8 mouse cellular contexts compared by ENCODE assay signal in genomic region chr5:114370371-114370776, GRCm38 (mm10). TPM values are rescaled to one million over a fixed set of nuclear protein-coding genes. Genes with fewer than 3 reads are reported as not detected.
DNase-seq lines count a peak whose midpoint lies in the region; ATAC-seq and TF ChIP-seq lines count a peak whose summit lies in the region.

No protein-coding gene starts in this region.

- no peak for TF ChIP-seq CTCF in thymus, adult 2 months (IDR thresholded peaks at IDR 0.05; ENCODE audit: borderline replicate concordance, control insufficient read depth, extremely low read depth, insufficient read depth, low read length, poor library complexity)

- H3K9me3 ChIP-seq in forebrain, embryonic 12.5 days, result no peaks in the 10 kb centered on the region
- H3K9me3 ChIP-seq in forebrain, embryonic 14.5 days (replicated peaks; ENCODE audit: control insufficient read depth, low read length), result no peaks in the 10 kb centered on the region
- H3K9me3 ChIP-seq in embryonic facial prominence, embryonic 15.5 days (replicated peaks), result no peaks in the 10 kb centered on the region
- no peaks in the 10 kb centered on the region for H3K9me3 ChIP-seq in hindbrain, embryonic 12.5 days (replicated peaks)
- no peaks in the 10 kb centered on the region for H3K9me3 ChIP-seq in limb, embryonic 13.5 days
- H3K9me3 ChIP-seq in midbrain, embryonic 16.5 days (replicated peaks; ENCODE audit: control insufficient read depth, low read length, poor library complexity, severe bottlenecking), result no peaks in the 10 kb centered on the region

- no peaks in the 10 kb centered on the region for H3K27me3 ChIP-seq in forebrain, embryonic 12.5 days
- H3K27me3 ChIP-seq in forebrain, embryonic 14.5 days (replicated peaks; ENCODE audit: control insufficient read depth, insufficient read depth, low read length), result no peaks in the 10 kb centered on the region
- no peaks in the 10 kb centered on the region for H3K27me3 ChIP-seq in embryonic facial prominence, embryonic 15.5 days
- no peaks in the 10 kb centered on the region for H3K27me3 ChIP-seq in hindbrain, embryonic 12.5 days
- no peaks in the 10 kb centered on the region for H3K27me3 ChIP-seq in limb, embryonic 13.5 days
- no peaks in the 10 kb centered on the region for H3K27me3 ChIP-seq in midbrain, embryonic 16.5 days (ENCODE audit: control insufficient read depth, insufficient read depth, low read depth, low read length)
- no peaks in the 10 kb centered on the region for H3K27me3 ChIP-seq in thymus, adult 2 months (ENCODE audit: control insufficient read depth, insufficient read depth, low read length)

- peaks cover 100% of the 10 kb centered on the region for H3K36me3 ChIP-seq in forebrain, embryonic 12.5 days (replicated peaks)
- peaks cover 97% of the 10 kb centered on the region for H3K36me3 ChIP-seq in forebrain, embryonic 14.5 days (ENCODE audit: control insufficient read depth, insufficient read depth, low read length)
- peaks cover 72% of the 10 kb centered on the region for H3K36me3 ChIP-seq in embryonic facial prominence, embryonic 15.5 days
- peaks cover 98% of the 10 kb centered on the region for H3K36me3 ChIP-seq in hindbrain, embryonic 12.5 days
- H3K36me3 ChIP-seq in limb, embryonic 13.5 days, result peaks cover 84% of the 10 kb centered on the region
- peaks cover 42% of the 10 kb centered on the region for H3K36me3 ChIP-seq in midbrain, embryonic 16.5 days (ENCODE audit: control insufficient read depth, insufficient read depth, low read length)
- H3K36me3 ChIP-seq in thymus, adult 2 months (ENCODE audit: control insufficient read depth, insufficient read depth, low read length), result peaks cover 32% of the 10 kb centered on the region

- DNase-seq in forebrain, embryonic 14.5 days (ENCODE audit: low spot score), result no peak
- no peak for DNase-seq in thymus, adult 2 months

- WGBS in forebrain, embryonic 12.5 days, result 82% methylated on average over 9 of the region's 9 CpGs
- WGBS in forebrain, embryonic 14.5 days, result 83% methylated on average over 9 of the region's 9 CpGs
- 23% methylated on average over 9 of the region's 9 CpGs for WGBS in embryonic facial prominence, embryonic 15.5 days
- 60% methylated on average over 9 of the region's 9 CpGs for WGBS in hindbrain, embryonic 12.5 days
- WGBS in limb, embryonic 13.5 days, result 12% methylated on average over 9 of the region's 9 CpGs
- WGBS in midbrain, embryonic 16.5 days, result 70% methylated on average over 9 of the region's 9 CpGs
- WGBS in thymus, adult 2 months, result 60% methylated on average over 9 of the region's 9 CpGs

- no peak overlapping the region for H3K4me3 ChIP-seq in forebrain, embryonic 12.5 days (replicated peaks)
- no peak overlapping the region for H3K4me3 ChIP-seq in forebrain, embryonic 14.5 days (ENCODE audit: low read depth, low read length)
- H3K4me3 ChIP-seq in embryonic facial prominence, embryonic 15.5 days (replicated peaks), result no peak overlapping the region
- no peak overlapping the region for H3K4me3 ChIP-seq in hindbrain, embryonic 12.5 days
- no peak overlapping the region for H3K4me3 ChIP-seq in limb, embryonic 13.5 days
- no peak overlapping the region for H3K4me3 ChIP-seq in midbrain, embryonic 16.5 days (ENCODE audit: low read depth, low read length)
- H3K4me3 ChIP-seq in thymus, adult 2 months (ENCODE audit: control insufficient read depth, insufficient read depth, low read length), result no peak overlapping the region

- no peak overlapping the region for H3K4me2 ChIP-seq in forebrain, embryonic 12.5 days
- H3K4me2 ChIP-seq in forebrain, embryonic 14.5 days (ENCODE audit: low read length), result no peak overlapping the region
- H3K4me2 ChIP-seq in embryonic facial prominence, embryonic 15.5 days (replicated peaks), result peak overlapping the region; percentile 26; the same call in 1 of the 2 replicates
- H3K4me2 ChIP-seq in hindbrain, embryonic 12.5 days (replicated peaks), result no peak overlapping the region
- peak overlapping the region; percentile 46 for H3K4me2 ChIP-seq in limb, embryonic 13.5 days (replicated peaks)
- H3K4me2 ChIP-seq in midbrain, embryonic 16.5 days (ENCODE audit: low read length), result no peak overlapping the region

- H3K9ac ChIP-seq in forebrain, embryonic 12.5 days, result no peak overlapping the region
- no peak overlapping the region for H3K9ac ChIP-seq in forebrain, embryonic 14.5 days (ENCODE audit: low read length)
- H3K9ac ChIP-seq in embryonic facial prominence, embryonic 15.5 days, result no peak overlapping the region
- H3K9ac ChIP-seq in hindbrain, embryonic 12.5 days, result no peak overlapping the region
- peak overlapping the region; percentile 51 for H3K9ac ChIP-seq in limb, embryonic 13.5 days
- H3K9ac ChIP-seq in midbrain, embryonic 16.5 days (ENCODE audit: low read depth, low read length), result no peak overlapping the region

- H3K27ac ChIP-seq in forebrain, embryonic 12.5 days, result peak overlapping the region; percentile 50; the same call in 1 of the 2 replicates
- H3K27ac ChIP-seq in forebrain, embryonic 14.5 days (ENCODE audit: low read depth, low read length), result no peak overlapping the region
- H3K27ac ChIP-seq in embryonic facial prominence, embryonic 15.5 days (replicated peaks), result peak overlapping the region; percentile 91
- peak overlapping the region; percentile 56 for H3K27ac ChIP-seq in hindbrain, embryonic 12.5 days
- peak overlapping the region; percentile 95 for H3K27ac ChIP-seq in limb, embryonic 13.5 days
- H3K27ac ChIP-seq in midbrain, embryonic 16.5 days (ENCODE audit: low read length), result peak overlapping the region; percentile 67; the same call in 1 of the 2 replicates
- H3K27ac ChIP-seq in thymus, adult 2 months (ENCODE audit: control insufficient read depth, insufficient read depth, low read length), result no peak overlapping the region

- peaks cover 19% of the 10 kb centered on the region for H3K4me1 ChIP-seq in forebrain, embryonic 12.5 days
- no peaks in the 10 kb centered on the region for H3K4me1 ChIP-seq in forebrain, embryonic 14.5 days (ENCODE audit: control insufficient read depth, insufficient read depth, low read length)
- H3K4me1 ChIP-seq in embryonic facial prominence, embryonic 15.5 days, result peaks cover 75% of the 10 kb centered on the region
- peaks cover 32% of the 10 kb centered on the region for H3K4me1 ChIP-seq in hindbrain, embryonic 12.5 days
- H3K4me1 ChIP-seq in limb, embryonic 13.5 days, result peaks cover 58% of the 10 kb centered on the region
- H3K4me1 ChIP-seq in midbrain, embryonic 16.5 days (ENCODE audit: control insufficient read depth, insufficient read depth, low read length), result peaks cover 4% of the 10 kb centered on the region; the same call in 1 of the 2 replicates
- H3K4me1 ChIP-seq in thymus, adult 2 months (replicated peaks; ENCODE audit: control insufficient read depth, insufficient read depth, low read length), result peaks cover 24% of the 10 kb centered on the region

- no peak for TF ChIP-seq POLR2A in thymus, adult 2 months (IDR thresholded peaks at IDR 0.05; ENCODE audit: control insufficient read depth, extremely low read depth, insufficient read depth, low read length, poor library complexity)

- no peak for ATAC-seq in forebrain, embryonic 12.5 days (ENCODE audit: low FRiP score)
- ATAC-seq in forebrain, embryonic 14.5 days, result no peak
- peak; percentile 79 for ATAC-seq in embryonic facial prominence, embryonic 15.5 days (ENCODE audit: insufficient number of reproducible peaks, low FRiP score, low TSS enrichment, low read depth)
- ATAC-seq in hindbrain, embryonic 12.5 days (ENCODE audit: low FRiP score), result no peak
- peak; percentile 74 for ATAC-seq in limb, embryonic 13.5 days (ENCODE audit: low FRiP score, low read depth)
- ATAC-seq in midbrain, embryonic 16.5 days, result no peak
- ATAC-seq in inflammation-experienced regulatory T-cells, adult 6 months, result no peak

RNA-seq across cellular contexts. Expression of gene Kctd10, which starts 9.9 kb away (rescaled TPM):
- polyA plus RNA-seq in forebrain, embryonic 12.5 days (2016; fragmentation: Nextera tagmentation; extraction: Ambion mirVana), result 93.1 and 94.6 TPM in 2 replicates
- 87.6 and 88.4 TPM in 2 replicates for polyA plus RNA-seq in forebrain, embryonic 14.5 days (2014; fragmentation: Nextera tagmentation; extraction: Ambion mirVana)
- polyA plus RNA-seq in embryonic facial prominence, embryonic 15.5 days (2015; fragmentation: Nextera tagmentation; extraction: Ambion mirVana), result 122 and 129 TPM in 2 replicates
- 110 and 115 TPM in 2 replicates for polyA plus RNA-seq in hindbrain, embryonic 12.5 days (2016; fragmentation: Nextera tagmentation; extraction: Ambion mirVana)
- 87.3 and 90.6 TPM in 2 replicates for polyA plus RNA-seq in limb, embryonic 13.5 days (2015; fragmentation: Nextera tagmentation; extraction: Ambion mirVana)
- polyA plus RNA-seq in midbrain, embryonic 16.5 days (2015; fragmentation: Nextera tagmentation; extraction: Ambion mirVana), result 70.3 and 82.3 TPM in 2 replicates
- 76.3 and 87.7 TPM in 2 replicates for polyA plus RNA-seq in thymus, adult 2 months (2012; rRNA removed)
- polyA plus RNA-seq in inflammation-experienced regulatory T-cells, adult 6 months (2017; shearing (Covaris generic)), result 10 to 100 TPM; 57.7 to 73.7 (median 61.6) TPM

RNA-seq across cellular contexts. Expression of gene Ube3b, which starts 10.0 kb away (rescaled TPM):
- 53.7 and 60.1 TPM in 2 replicates for polyA plus RNA-seq in forebrain, embryonic 12.5 days (2016; fragmentation: Nextera tagmentation; extraction: Ambion mirVana)
- polyA plus RNA-seq in forebrain, embryonic 14.5 days (2014; fragmentation: Nextera tagmentation; extraction: Ambion mirVana), result 35.9 and 43.1 TPM in 2 replicates
- polyA plus RNA-seq in embryonic facial prominence, embryonic 15.5 days (2015; fragmentation: Nextera tagmentation; extraction: Ambion mirVana), result 41.2 and 43.6 TPM in 2 replicates
- 57.9 and 58.2 TPM in 2 replicates for polyA plus RNA-seq in hindbrain, embryonic 12.5 days (2016; fragmentation: Nextera tagmentation; extraction: Ambion mirVana)
- 42.1 and 46.0 TPM in 2 replicates for polyA plus RNA-seq in limb, embryonic 13.5 days (2015; fragmentation: Nextera tagmentation; extraction: Ambion mirVana)
- polyA plus RNA-seq in midbrain, embryonic 16.5 days (2015; fragmentation: Nextera tagmentation; extraction: Ambion mirVana), result 35.6 and 39.0 TPM in 2 replicates
- polyA plus RNA-seq in thymus, adult 2 months (2012; rRNA removed), result 123 and 133 TPM in 2 replicates
- polyA plus RNA-seq in inflammation-experienced regulatory T-cells, adult 6 months (2017; shearing (Covaris generic)), result 10 to 100 TPM; 23.0 to 29.2 (median 28.0) TPM

Comparison
In these comparisons a context has a peak if more than half of its experiments do, and no peak if none do; other contexts are left out.
1. H3K27ac ChIP-seq: peak in forebrain, embryonic 12.5 days (single experiment), embryonic facial prominence, embryonic 15.5 days (single experiment), hindbrain, embryonic 12.5 days (single experiment), limb, embryonic 13.5 days (single experiment) and midbrain, embryonic 16.5 days (single experiment); none in forebrain, embryonic 14.5 days (single experiment) and thymus, adult 2 months (single experiment).
2. ATAC-seq: peak in embryonic facial prominence, embryonic 15.5 days (single experiment) and limb, embryonic 13.5 days (single experiment); none in forebrain, embryonic 12.5 days (single experiment), forebrain, embryonic 14.5 days (single experiment), hindbrain, embryonic 12.5 days (single experiment), midbrain, embryonic 16.5 days (single experiment) and inflammation-experienced regulatory T-cells, adult 6 months (single experiment).
3. H3K4me2 ChIP-seq: peak in embryonic facial prominence, embryonic 15.5 days (single experiment) and limb, embryonic 13.5 days (single experiment); none in forebrain, embryonic 12.5 days (single experiment), forebrain, embryonic 14.5 days (single experiment), hindbrain, embryonic 12.5 days (single experiment) and midbrain, embryonic 16.5 days (single experiment).